Mouse (Mus musculus): ENCODE data around the gene Slc34a3. TPM values are rescaled to one million over a fixed set of nuclear protein-coding genes. Genes with fewer than 3 reads are reported as not detected.

The Slc34a3 gene
- total and polyA plus RNA-seq, 3 experiments: not detected

DNA sequence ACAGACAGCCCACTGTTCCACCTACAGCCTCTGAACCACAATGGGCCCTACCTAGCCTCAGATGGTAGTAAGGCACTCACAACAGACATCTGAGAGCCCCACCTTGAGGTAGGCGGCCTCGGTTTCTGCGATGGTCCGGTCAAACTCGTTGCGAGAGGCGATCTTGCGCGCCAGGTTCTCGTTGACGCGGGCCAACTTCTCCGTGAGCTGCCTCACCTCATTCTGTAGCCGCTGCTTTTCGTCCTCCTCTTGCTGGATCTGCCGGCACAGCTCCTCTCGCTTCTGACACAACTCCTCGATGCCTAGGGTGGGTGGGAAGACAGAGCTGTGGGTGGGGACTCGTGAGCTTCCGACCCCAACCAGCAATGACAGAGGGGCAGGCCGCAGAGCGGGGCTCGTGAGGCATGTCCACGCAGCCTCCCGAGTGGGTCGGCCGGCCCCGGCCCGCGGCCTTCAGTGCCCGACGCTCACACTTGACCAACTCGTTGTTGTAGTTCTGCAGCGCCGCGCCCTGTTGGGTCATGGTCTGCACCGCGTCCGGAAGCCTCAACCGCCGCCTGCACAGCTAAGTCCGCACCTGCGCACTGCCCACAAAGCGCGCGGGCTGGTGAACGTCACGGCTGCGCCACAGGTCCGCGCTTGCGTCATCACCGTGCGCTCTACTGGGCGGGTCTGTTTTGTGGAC is 37.8 kb upstream of the Slc34a3 start, which contains the start of the genes Ssna1 and Anapc2:
Gene Ssna1, minus strand, starts transcription at position 612 of the 685 bp plus-strand sequence.
Gene Anapc2, plus strand, starts transcription at position 652 of the 685 bp plus-strand sequence.
- DNase-seq (ENCODE audit: extremely low read depth): peak; percentile 95
- H3K36me3 ChIP-seq (replicated peaks in 1 of 2; ENCODE audit: control insufficient read depth in 1 of 2, insufficient read depth in 1 of 2, low read length in 1 of 2): peaks cover 33 to 76% of the 10 kb centered on the region in 2 experiments
- no peaks in the 10 kb centered on the region for H3K9me3 ChIP-seq (replicated peaks; ENCODE audit: low read length)
- H3K4me2 ChIP-seq (ENCODE audit: insufficient read depth, low read depth, poor library complexity, severe bottlenecking): peak within 1 kb of the TSS; percentile 48
- TF ChIP-seq CTCF (conservative IDR thresholded peaks at IDR 0.05 in 1 of 2, IDR thresholded peaks at IDR 0.05 in 1 of 2; ENCODE audit: low read depth in 2 of 2, low read length in 2 of 2) (peak in 1 of 2 experiments; percentile 58; a peak in 2 of 4 replicates), E2F4 (IDR thresholded peaks at IDR 0.05; ENCODE audit: insufficient replicate concordance, low read depth, low read length) (no peak), SIN3A (IDR thresholded peaks at IDR 0.05; ENCODE audit: low read length) (peak; percentile 92), POLR2A (IDR thresholded peaks at IDR 0.05; ENCODE audit: low read depth, low read length) (peak; percentile 84), TBP (conservative IDR thresholded peaks at IDR 0.05; ENCODE audit: low read depth, low read length) (no peak; the same call in 1 of the 2 replicates), ZC3H11A (IDR thresholded peaks at IDR 0.05; ENCODE audit: low read depth, low read length) (no peak), MYC (IDR thresholded peaks at IDR 0.05; ENCODE audit: low read depth, low read length) (peak; percentile 32; the same call in 1 of the 2 replicates), JUND (conservative IDR thresholded peaks at IDR 0.05; ENCODE audit: low read depth, low read length) (no peak), TCF12 (IDR thresholded peaks at IDR 0.05; ENCODE audit: low read depth, low read length) (peak; percentile 80), BHLHE40 (IDR thresholded peaks at IDR 0.05; ENCODE audit: low read depth, low read length) (peak; percentile 32; the same call in 1 of the 2 replicates), CHD2 (IDR thresholded peaks at IDR 0.05; ENCODE audit: low read length) (no peak), MAZ (IDR thresholded peaks at IDR 0.05; ENCODE audit: low read depth, low read length) (no peak), USF2 (conservative IDR thresholded peaks at IDR 0.05; ENCODE audit: low read depth, low read length) (no peak), KAT2A (IDR thresholded peaks at IDR 0.05; ENCODE audit: insufficient replicate concordance, low read length) (peak; percentile 66; the same call in 1 of the 2 replicates), ETS1 (conservative IDR thresholded peaks at IDR 0.05; ENCODE audit: low read depth, low read length) (0 out of 2 replicates have a peak, but pooled peaks have one; percentile 5), MAX (IDR thresholded peaks at IDR 0.05; ENCODE audit: low read length) (0 out of 2 replicates have a peak, but pooled peaks have one; percentile 48), POLR2AphosphoS2 (IDR thresholded peaks at IDR 0.05; ENCODE audit: low read depth, low read length) (peak; percentile 53; the same call in 1 of the 2 replicates), SMC3 (IDR thresholded peaks at IDR 0.05; ENCODE audit: low read depth, low read length) (peak; percentile 39), NELFE (IDR thresholded peaks at IDR 0.05; ENCODE audit: low read depth, low read length) (peak; percentile 73), RCOR1 (conservative IDR thresholded peaks at IDR 0.05; ENCODE audit: low read depth, low read length) (no peak), MEF2A (IDR thresholded peaks at IDR 0.05; ENCODE audit: borderline replicate concordance, low read depth, low read length) (no peak), GABPA (IDR thresholded peaks at IDR 0.05; ENCODE audit: insufficient replicate concordance, low read depth, low read length) (0 out of 2 replicates have a peak, but pooled peaks have one; percentile 21), IRF4 (IDR thresholded peaks at IDR 0.05; ENCODE audit: low read depth, low read length) (no peak), ZNF384 (IDR thresholded peaks at IDR 0.05; ENCODE audit: low read depth, low read length) (no peak), NRF1 (IDR thresholded peaks at IDR 0.05; ENCODE audit: low read depth, low read length) (peak; percentile 90), CHD1 (IDR thresholded peaks at IDR 0.05; ENCODE audit: low read depth, low read length) (no peak), MAFK (IDR thresholded peaks at IDR 0.05; ENCODE audit: insufficient replicate concordance, low read length) (no peak), UBTF (IDR thresholded peaks at IDR 0.05; ENCODE audit: low read depth, low read length) (0 out of 2 replicates have a peak, but pooled peaks have one; percentile 40), ZKSCAN1 (IDR thresholded peaks at IDR 0.05; ENCODE audit: borderline replicate concordance, low read depth, low read length) (no peak), HCFC1 (IDR thresholded peaks at IDR 0.05; ENCODE audit: low read depth, low read length) (peak; percentile 87), PAX5 (IDR thresholded peaks at IDR 0.05; ENCODE audit: low read length) (no peak), USF1 (IDR thresholded peaks at IDR 0.05; ENCODE audit: low read depth, low read length) (no peak), MXI1 (IDR thresholded peaks at IDR 0.05; ENCODE audit: low read depth, low read length) (peak; percentile 80), EP300 (IDR thresholded peaks at IDR 0.05; ENCODE audit: low read length) (no peak), JUN (IDR thresholded peaks at IDR 0.05; ENCODE audit: insufficient read depth, low read depth, low read length) (no peak), ELF1 (IDR thresholded peaks at IDR 0.05; ENCODE audit: low read depth, low read length) (peak; percentile 86), RAD21 (IDR thresholded peaks at IDR 0.05; ENCODE audit: low read depth, low read length) (peak; percentile 36), ZMIZ1 (IDR thresholded peaks at IDR 0.05; ENCODE audit: low read depth, low read length) (0 out of 2 replicates have a peak, but pooled peaks have one; percentile 27)
- H3K27ac ChIP-seq (ENCODE audit: insufficient read depth, low read depth): peak within 1 kb of the TSS; percentile 38; the same call in 1 of the 2 replicates
- H3K4me3 ChIP-seq (replicated peaks in 1 of 3; ENCODE audit: low read depth in 2 of 3, low read length in 2 of 3, poor library complexity in 1 of 3): peak within 1 kb of the TSS; percentile 79 to 97 (median 91)
- no peaks in the 10 kb centered on the region for H3K27me3 ChIP-seq (replicated peaks)
- in situ Hi-C loops (cut with MboI; ENCODE audit: low pct_ligation_motif_present, low pct_unique_long_range_greater_than_20kb, low sequenced_read_pairs) (loop anchor here (10.0 kb wide), 1 partner anchor 63 kb away; the partner anchor contains the start of gene Man1b1), dilution Hi-C loops (cut with MboI; ENCODE audit: extremely low pct_ligation_motif_present, extremely low pct_unique_long_range_greater_than_20kb, low sequenced_read_pairs) (no loop called here)
- H3K79me2 ChIP-seq (replicated peaks; ENCODE audit: control insufficient read depth, extremely low read depth, insufficient read depth, poor library complexity, severe bottlenecking): peaks cover 19% of the 10 kb centered on the region
- peaks cover 12 to 52% of the 10 kb centered on the region in 2 experiments for H3K4me1 ChIP-seq (ENCODE audit: control insufficient read depth in 1 of 2, insufficient read depth in 2 of 2)
- H3K9ac ChIP-seq (ENCODE audit: insufficient read depth, low read depth): peak within 1 kb of the TSS; percentile 80

Measured in CH12.LX (cell line).